Mouse (Mus musculus) B cell, adult 2 months (primary cell): ENCODE measurements around the gene Foxp1.

Experiments
- DNase-seq, 2 experiments: peaks; one replicate each; pipeline ENCODE4 v3.0.0; 2022

Foxp1 gene

DNA sequence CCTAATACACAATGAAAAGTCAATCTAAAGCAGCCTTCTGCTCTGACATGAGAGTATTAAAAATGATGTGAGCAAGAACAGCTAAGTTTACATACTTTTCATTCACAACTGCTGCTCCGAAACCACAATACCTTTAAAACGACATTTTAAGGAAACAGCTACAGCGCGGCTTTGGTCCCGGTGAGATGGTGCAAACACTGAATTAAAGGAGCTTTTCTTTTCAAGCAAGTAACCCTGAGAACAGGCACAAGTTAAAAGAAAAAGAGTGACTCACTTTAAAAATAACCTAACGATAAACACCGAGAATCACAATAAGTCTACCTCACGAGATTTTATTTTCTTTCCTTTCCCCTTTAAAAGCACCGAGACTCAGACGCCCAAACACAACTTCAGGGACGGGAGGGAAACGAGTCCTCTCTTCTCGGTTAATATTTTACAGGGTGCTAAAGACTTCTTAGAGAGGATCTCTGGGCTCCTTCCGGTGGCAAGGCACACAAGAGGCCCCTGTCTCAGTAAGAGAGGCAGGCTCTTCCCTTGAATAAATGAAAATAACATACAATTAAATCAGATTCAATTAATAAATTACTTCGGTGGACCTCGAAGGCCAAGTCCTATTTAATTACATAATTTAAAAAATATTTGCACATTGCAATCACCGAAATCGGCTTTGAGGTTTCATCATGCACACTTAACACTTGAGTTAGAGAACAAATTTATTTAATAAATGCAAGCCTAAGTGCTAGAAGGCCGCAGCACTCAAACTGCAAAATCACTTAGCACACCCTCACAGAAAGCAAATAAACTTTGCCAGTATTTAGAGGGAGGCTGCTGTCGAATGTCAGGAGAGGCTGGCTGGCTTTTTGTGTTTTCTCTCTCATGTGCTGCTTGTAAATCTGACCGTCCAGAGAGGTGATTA, 246.9 kb downstream of the Foxp1 start:
- DNase-seq = no peak

DNA sequence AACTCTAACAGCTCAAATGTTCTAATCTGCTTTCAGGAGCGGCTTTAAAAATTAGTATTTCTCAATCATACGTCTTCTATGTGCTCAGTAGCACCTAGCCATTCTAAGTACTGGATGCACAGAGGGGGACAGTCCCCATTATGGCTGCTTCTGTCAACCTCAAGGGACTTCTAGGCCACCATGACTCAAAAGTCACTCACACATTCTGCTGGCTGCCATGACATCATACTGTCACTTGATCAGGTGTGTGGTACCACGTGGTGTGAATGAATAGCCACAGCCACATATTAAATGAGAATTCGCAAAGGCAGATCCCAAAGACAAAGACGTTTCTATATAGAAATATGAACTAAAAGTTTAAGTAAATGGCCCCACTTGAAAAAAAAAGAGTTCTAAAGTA, 247.9 kb downstream of the Foxp1 start:
- peak; percentile 59 to 69 for DNase-seq

DNA sequence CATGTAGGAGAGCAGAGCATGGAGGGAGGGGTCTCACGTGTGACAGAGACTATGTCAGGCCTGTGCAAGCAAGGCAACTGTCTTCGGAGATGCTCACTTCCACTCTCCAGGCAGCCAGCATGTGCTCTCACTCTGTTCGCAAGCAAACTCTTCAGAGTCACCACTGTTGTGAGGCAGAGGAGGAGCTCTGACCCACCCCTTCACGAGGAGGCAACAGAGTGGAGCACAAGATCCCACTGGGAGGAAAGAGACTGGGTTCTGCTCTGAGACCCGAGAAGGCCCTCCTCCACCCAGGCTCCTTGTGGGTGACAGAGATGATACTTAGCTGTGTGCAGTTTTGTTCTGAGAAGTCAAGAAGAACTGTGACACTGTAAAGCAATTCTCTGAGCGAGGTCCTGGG, 248.3 kb downstream of the Foxp1 start:
- DNase-seq = peak in 1 of 2 experiments; percentile 31

DNA sequence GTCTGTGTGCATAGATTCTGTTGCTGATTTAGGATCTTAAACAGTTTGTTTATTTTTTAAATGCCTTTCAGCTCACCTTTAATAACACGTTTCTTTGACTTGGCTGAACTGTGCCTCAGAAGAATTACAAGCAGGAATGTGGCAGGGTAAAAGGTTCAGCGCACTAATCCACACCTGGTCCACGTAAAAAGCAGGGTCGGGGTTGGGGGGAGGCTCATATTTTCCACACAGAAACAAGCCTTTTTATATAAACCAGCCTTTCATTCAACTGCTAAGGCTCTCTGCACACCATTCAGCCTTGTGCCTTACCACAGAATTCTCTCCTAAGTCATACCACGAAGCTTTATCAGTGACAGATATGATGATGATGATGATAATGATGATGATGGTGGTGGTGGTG, 249.3 kb downstream of the Foxp1 start:
- DNase-seq = no peak

DNA sequence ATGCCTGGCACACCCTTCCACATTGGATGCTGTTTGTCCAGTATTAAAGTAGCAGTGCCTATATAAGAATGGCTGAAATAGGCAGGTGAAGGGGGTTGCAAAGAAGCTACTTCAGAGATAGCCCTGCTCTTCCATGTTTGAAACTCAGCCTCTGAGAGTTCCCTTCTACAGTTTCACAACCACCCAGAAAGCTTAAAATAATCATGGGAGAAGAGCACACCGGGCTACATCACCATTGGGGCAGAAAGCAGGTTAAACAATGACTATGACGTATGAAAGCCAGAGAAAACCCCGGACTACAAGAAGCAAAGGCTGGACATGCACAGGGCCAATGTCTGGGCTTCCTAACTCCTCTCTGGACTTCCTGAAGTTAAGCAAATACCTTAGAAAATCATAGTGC, 250.3 kb downstream of the Foxp1 start:
- DNase-seq = no peak

DNA sequence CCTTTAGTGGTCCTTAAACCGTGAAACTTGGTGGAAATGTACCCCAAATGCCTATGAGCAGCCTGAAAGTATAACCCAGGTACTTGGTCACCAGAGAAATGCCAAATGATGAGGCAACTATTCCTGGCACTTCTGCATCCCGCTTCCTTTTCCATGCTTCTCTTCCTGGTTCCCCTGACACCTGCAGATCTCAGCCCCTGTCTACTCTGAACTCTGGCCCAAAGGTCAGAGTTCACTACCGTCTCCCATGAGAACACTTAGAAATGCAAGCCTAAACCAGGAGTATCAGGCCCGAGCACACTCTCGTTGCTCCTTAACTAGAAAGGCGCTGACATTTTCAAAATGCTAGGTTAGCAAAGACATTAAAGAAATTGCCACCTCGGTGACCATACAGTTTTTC, 250.8 kb downstream of the Foxp1 start:
- DNase-seq = no peak

DNA sequence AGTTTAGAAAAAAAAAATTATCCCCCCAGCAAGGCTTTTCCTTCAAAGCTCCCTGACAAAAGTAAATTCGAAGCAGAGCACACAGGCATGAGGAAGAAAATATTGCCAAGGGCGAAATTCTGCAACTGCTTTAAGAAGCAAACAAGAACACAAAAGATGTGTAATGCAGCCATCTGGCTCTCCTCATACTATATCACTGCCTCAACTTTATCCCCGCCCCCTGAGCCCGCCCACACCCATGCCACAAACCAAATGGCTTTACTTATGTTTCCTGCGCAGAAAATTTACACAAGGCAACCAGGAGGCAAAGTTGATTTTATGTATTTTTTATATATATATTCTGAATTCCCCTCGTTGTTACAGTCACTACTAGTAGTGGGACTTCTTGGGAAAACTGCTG, 252.6 kb downstream of the Foxp1 start:
- peak; percentile 55 to 62 for DNase-seq

DNA sequence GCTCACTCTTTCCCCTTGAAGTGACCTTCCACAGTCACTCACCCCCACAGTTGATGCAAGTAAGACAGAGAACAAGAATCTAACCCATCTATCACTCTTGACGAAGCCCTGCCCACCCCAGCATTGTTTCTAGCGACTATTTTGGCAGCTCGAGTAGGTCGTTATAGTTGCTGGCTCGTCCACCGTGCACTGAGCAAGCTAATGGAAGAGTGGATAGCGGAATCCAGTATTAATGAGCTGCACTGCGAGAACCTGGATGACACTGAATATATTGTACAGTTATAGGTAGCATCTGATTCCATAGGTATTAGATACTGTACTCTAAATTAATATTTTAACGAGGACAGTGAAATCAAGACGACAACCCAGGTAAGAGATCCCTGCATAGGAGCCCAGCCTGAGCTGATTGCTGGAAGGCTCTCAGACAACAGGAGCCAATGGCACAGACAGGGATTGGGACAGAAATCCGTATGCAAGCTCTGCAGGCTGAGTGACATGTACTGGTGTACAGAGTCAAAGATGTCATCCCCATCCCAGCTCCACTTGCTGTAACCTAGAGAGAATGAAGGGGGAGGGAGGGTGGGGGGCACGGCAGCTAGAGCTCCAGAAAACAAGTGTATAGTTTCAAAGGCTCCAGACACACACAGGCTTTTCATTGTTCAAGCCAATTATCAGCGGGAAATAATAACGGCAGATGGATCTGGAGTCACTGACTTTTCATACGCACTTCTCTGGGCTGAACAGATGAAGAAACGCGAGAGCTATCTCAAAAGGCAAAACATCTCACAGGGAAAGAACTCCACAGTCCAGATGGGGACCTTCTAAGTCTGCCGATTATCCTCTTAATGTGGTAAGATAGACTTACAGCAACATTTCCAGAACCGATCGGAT, 254.1 kb downstream of the Foxp1 start:
- DNase-seq = no peak

DNA sequence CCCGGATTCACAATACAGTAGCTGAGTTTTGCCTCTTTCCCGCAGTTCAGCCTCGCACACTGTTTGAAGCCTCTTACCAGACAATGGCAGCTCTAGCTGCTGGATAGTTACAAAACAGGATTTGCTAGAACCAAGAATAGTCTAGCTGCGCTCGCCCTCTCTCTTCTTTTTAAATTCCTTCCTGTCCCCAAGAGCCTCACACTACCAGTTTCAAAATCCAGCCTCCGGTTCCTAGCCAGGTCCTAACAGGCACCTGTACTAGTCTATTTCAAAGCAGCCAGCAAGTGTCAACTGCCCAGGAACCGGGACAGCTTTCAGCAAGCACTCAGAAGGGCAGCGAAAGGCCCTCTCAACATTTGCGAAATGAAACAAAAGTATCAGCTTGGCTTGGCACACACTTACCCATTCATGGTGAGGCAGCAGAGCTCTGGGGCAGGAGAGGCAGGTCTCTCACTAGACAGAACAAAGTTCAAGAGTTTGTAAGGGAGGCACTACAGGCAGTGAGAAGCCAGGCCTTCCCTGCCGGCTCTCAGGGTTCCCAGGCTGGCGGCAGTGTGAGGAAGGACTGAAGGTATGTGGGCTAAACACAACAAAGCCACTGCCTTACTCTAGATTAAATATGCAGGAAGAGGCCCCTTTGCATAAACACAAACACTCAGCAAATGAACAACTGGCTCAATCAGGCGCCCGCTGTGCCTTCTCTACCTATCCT, 256.4 kb downstream of the Foxp1 start:
- peak; percentile 74 to 79 for DNase-seq

DNA sequence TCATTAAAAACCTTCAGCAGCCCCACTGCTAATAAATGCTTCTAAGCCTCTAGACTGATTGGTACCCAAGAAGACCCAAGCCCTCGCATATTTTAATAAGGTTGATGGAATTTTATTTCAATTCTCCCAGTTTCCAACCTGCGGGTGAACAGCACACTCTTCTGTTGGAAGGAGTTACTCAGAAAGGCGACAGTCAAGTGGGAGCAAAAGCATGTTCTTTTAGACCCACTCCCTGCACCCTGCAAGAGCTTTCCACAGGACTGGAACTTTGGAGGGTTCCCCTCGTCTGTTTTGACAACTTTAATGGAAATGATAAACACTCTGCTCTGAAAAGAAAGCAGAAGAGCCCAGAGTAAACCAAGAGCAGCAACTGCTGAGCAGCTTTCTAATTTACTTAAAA, 257.3 kb downstream of the Foxp1 start:
- DNase-seq = peak; percentile 50 to 53

DNA sequence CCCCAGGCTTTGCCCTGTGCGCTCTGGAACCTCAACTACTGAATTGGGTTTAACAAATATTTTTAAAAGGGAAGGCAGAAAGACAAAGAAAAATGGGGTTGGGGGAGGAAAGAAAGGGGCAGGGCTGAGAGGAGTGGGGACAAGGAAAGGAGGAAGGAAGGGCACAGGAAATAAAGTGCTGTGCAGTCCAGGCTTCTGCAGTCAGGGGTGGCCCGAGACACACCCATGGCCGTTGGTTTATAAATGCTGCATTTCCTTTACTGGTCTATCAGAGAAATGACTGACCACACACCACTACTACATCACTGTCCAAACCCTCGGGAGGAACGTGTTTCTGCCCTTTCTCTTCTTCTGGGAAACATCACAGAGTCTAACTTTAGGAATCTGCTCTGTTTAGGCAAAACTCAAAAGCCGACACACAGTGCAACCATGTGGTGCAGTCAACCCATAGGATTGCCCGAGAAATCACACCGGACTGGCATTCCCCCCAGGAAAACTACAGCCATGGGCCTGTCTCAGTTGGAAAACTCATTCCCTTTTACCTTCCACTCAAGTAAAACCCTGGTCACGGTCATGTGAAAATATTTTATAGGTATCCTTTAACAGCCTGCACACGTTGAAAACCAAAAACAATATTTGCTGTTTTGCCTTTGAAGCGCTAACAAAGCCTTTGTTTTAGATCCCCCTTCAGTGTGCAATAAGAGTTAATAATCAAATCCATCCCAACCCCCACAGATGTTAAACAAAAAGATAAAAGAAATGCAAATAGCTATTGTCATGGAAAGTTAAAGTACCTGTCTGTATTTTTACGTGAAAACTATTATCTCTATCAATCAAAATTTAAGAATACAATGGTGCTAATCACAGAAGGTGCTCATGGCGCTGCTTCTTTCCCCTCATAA, 258.1 kb downstream of the Foxp1 start:
- DNase-seq = peak; percentile 60 to 64

DNA sequence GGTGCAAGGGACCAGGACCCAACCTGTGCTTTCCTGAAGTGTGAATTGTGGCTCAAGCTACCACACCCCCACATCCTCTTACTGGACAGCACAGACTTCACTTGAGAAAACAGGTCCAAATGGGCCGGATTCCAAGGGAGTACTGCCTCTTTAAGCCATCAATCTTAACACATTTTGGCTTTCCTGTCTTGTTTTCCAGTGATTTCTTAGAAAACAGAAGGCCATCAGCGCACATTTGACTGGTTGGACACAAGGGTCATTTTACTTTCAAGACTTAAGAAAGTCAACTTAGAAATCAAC, 258.7 kb downstream of the Foxp1 start:
- no peak for DNase-seq

DNA sequence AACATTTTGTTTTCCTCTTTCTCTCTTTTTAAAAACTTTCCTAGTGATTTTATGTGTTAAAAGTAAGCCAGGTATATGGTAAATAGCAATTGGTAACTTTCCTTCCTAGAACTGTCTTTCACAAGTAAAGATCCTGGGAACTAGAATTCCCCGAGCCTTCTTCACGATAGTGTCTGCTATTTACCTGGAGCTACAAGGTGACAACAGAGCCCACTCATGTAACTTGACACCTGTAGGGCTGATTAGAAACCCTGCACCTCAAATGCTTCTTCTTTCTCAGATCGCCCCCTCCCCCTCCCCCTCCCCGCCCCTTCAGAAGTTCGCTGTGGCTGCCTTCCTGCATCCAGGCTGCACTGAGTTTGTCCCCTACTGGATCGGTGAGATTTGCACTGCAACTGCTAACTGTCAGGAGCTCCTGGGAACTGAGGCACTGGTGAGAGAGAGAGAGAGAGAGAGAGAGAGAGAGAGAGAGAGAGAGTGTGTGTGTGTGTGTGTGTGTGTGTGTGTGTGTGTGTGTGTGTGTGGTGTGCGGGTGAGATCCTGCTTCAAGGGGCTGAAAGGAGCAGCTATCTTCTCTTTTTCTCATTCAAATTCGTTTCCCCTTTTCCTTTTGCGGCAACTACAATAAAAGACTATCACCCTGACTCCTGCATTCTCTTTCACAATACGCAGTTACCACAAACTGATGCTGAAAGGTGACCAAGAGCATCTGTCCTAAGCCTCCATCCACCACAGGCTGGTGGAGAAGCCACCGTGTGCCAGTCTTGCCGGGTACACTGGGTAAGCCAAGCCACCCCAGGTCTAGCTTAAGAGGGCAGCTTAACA, 259.2 kb downstream of the Foxp1 start:
- peak; percentile 67 to 70 for DNase-seq

DNA sequence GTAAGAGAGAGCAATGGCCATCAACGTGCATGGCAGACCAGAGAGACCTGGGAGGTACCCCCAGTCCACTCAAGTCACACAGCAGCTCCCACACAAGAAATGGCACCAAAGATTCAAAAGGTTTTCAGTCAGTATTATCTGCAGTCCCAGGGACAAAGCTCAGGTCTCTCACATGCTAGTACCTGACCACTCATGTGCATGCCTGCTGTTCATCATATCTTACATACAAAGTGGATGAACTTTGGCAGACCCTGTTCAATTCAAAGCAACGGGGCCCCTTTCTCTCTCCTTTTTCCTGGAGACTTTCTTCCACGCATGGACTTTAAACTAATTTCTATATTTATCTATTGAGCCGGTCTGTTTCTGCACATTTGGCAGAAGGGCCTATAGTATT, 260.8 kb downstream of the Foxp1 start:
- DNase-seq = peak in 1 of 2 experiments; percentile 71

DNA sequence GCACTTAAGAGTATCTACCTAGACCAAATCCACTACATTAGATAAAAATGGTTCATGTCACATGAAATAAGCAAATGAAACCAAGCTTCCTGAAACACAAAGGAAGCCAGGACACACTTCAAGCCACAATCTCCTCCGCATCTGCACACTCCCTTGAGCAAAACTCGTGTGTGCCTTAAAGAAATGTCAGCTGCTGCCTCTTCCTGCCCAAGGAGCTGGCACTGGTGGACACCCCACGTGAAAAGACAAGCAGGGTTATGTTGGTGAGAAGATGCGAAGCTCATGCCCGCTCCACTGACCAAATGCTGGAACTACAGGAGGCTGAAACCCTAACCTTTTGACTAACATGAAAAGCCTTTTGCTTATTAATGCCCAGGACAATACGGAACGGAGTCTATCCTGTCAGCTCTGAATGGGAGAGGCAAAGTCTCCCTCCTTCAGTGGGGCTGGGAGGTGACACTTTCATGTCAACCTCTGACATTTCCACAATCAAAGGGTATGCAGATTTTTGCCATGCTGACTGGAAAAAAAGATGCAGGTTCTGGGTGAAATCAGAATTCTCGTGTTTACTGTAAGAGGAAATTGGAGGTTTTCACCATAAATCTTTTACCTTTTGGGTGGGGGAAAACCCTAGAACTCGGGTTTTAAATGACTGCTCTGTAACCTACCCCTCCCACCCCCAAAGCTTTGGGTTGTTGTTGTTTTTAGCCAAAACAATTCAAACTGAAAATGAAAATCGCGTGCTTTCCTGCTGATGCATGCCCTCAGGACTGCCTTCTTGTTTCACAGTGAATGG, 261.4 kb downstream of the Foxp1 start:
- DNase-seq = peak; percentile 70

DNA sequence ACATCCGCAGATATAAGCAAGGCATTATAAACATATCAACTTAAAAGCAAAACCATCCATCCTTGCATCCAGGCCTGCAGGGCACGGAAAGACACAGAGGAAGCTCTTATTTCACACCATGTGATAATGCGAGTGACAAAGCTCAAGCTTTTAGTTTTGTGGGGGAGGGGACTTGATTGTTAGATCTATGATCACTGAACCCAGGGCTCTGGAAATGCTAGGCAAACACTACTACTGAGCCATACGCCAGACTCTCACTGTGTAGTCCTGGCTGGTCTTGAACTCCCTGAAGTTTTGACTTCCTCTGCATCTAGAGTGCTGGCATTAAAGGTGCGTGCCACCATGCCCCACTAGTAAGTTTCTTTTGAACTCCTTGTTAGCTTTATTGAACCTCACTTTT, 264.2 kb downstream of the Foxp1 start:
- DNase-seq = peak in 1 of 2 experiments; percentile 32

DNA sequence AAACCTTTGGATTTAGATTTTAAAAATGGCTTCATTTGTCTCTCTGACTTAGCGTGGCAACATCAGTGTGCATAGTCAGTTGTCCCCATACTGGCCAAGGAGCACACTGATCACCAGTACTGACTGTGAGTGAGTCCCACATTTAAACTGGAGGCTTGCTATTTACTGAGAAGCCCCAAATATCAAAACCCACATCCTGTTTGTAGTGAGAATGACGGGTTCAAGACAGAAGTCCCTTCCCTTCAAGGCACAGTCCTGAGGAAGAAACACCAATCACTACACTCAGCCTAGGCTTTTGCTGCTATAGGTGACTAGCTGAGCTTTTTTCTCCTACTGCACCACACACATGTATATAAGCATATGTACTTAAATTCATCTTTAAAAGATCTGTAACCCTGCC, 264.8 kb downstream of the Foxp1 start:
- DNase-seq = peak in 1 of 2 experiments; percentile 51

DNA sequence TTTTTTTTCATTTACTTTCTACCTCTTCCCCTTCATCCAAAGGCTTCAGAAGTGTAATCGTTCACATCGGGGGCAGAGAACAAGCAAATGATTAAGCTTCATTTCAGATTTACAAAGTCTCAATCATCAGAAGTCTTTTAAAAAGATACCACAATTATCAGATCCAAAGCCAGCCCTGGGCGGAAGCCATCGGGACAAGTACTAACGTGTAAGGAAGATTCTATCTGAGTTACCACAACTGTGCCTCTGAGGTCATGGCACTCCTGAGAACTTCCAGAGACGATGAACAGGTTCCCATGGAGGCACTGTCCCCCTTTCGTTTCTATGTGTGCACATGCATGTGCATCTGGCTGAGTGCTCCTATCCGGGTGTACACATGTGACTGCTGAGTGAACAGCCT, 269.2 kb downstream of the Foxp1 start:
- DNase-seq = no peak

DNA sequence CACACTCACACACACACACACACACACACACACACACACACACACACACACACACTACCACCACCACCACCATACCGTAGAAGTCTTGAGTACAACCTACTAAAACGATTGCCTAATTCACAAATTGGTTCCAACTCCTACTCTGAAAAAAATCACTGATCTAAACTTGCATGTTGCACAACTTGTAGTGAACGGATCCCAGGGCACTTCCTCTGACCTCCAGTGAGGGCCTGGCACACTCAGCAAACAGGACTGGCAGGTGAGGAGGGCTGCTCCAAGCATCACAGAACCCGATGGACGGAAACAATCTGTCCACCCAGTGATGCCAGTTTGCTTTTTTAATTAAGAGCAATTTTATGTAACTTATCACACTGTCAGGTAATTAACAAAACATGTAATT, 269.7 kb downstream of the Foxp1 start:
- no peak for DNase-seq

DNA sequence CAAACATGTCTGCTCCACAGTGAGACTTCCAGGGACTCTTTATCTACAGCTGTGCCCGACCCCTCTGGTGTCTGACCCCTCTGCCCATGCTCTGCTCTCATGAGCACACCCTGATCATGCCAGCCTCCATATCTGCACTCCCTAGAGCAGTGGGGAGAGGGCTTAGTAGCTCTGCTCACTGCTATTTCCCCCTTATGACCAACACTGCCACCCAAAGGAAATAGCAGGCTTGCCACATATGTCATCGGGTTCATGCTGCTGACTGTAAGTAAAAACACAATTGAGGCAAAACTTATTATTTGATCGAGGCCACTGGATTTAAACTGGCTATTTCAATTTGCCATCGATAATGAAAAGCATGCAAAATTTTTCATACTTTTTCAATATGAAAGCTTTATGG, 270.6 kb downstream of the Foxp1 start:
- DNase-seq = peak in 1 of 2 experiments; percentile 39
